Mouse (Mus musculus) embryonic fibroblast, embryonic 13.5 days (primary cell): Measurements from ENCODE around the gene Smim24. TPM values are rescaled to one million over a fixed set of nuclear protein-coding genes. Genes with fewer than 3 reads are reported as not detected.

Experiments
- H3K27ac ChIP-seq: 2 replicates; pipeline ENCODE4 v1.5.1; 2012; ENCODE audit warnings: low read length, control low read depth, inconsistent platforms; ENCODE audit not compliant: insufficient read depth
- H3K4me1 ChIP-seq: 2 replicates; pipeline ENCODE4 v1.6.1; 2011; ENCODE audit warnings: low read length; ENCODE audit not compliant: control insufficient read depth, insufficient read depth
- H3K4me3 ChIP-seq: 2 replicates; pipeline ENCODE4 v1.5.1; 2011; ENCODE audit warnings: mild to moderate bottlenecking, control low read depth, low read length; ENCODE audit not compliant: insufficient read depth
- CTCF ChIP-seq: IDR thresholded peaks from 2 replicates; pipeline ENCODE4 v1.5.1; 2011; ENCODE audit warnings: mild to moderate bottlenecking, control low read depth, low read length, moderate library complexity, borderline replicate concordance; ENCODE audit not compliant: insufficient read depth
- POLR2A ChIP-seq: IDR thresholded peaks from 2 replicates; pipeline ENCODE4 v1.6.1; 2011; ENCODE audit warnings: low read depth, mild to moderate bottlenecking, control low read depth, low read length, moderate library complexity
- polyA plus RNA-seq: library from polyadenylated mRNA; stranded (reverse); fragments of >200 nt; gene quantifications from 2 replicates; pipeline ENCODE4 v1.2.4, GENCODE M21; 2011; ENCODE audit warnings: low read depth; ENCODE audit not compliant: missing spikeins, insufficient read length

The Smim24 gene
- polyA plus RNA-seq, 1 experiment = 0.58 TPM

DNA sequence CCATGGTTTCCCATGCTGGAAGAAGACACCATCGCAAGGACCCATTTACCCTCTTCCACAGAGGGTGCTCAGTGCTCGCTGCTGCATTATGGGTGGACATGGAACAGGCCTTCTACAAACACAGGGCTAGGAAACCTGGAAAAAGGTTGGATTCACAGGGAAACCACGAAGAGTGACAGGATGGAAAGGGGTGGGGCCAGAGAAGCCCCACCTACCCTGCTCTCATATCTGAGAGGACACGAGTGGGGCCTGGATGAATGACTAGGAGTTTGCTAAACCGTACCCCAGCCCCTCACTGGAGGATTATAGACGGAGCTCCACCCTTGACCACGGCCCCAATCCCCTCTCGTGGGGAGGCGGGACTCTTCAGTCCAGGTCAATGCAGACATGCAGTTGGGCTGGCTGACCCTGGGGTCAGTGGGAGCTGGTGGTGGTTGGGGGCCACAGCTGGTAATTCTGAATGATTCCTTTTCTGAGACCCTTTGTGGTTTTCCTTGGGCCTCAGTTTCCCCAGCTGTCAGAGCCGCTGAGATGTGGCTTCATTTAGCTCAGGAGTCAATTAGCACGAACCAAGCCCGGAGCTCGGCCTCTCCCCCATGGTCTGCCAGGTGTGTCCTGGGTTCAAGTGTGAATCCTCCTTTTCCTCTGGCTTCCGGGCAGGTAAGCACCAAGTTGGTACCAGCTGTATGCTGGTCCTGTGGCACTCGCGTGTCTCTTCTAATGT, 19.9 kb downstream of the Smim24 start:
- H3K27ac ChIP-seq = 0 out of 2 replicates have a peak overlapping the region, but pooled peaks have one; percentile 0
- peaks cover 34% of the 10 kb centered on the region for H3K4me1 ChIP-seq
- H3K4me3 ChIP-seq = no peak overlapping the region
- TF ChIP-seq POLR2A (no peak), CTCF (no peak)

DNA sequence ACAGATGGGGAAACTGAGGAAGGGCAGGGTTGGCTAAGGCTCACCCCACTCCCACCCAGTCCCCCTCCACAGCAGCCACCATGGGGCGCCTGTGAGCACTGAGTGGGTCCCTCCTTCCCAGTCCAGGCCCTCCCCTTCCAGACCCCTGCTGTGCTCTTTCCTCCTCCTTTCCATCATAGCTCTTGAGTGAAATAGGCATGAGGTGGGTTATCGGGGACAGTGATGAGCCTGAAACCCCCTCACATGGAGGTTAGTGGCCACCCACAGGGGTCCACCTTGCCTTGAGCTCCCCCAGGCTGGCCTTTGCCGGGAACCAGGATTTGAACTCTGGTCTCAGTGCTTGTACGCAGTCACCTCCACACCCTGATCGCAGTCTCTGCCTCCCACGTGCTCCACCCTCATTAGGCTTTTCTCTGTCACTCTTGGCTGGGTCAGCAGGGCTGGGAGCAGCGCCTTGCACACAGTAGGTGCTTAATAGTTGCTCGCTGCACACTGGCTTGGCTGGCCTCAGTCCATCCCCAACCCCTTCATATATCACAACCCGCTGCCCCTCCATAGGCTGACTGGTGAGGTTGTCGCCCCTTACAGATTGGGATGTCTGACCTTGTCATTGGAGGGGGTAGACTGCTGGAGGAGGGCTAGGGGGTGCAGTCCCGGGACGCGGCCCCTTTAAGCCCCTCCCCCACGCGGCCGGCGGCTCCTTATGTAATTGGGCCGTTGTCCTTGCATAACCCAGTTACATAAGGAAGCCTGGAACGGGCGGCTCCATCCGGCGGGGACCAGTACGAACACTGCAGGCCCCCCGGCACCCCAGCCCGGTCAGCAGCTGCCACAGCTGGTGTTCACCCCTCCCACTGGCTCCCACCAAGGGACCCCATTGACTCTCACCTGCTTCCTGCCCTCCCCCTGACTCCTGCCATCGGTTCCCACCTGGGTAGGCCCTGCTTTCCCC, 20.7 kb downstream of the Smim24 start:
- peaks cover 27% of the 10 kb centered on the region for H3K4me1 ChIP-seq
- H3K27ac ChIP-seq = no peak overlapping the region
- TF ChIP-seq POLR2A = no peak
- TF ChIP-seq CTCF = no peak
- H3K4me3 ChIP-seq = no peak overlapping the region

DNA sequence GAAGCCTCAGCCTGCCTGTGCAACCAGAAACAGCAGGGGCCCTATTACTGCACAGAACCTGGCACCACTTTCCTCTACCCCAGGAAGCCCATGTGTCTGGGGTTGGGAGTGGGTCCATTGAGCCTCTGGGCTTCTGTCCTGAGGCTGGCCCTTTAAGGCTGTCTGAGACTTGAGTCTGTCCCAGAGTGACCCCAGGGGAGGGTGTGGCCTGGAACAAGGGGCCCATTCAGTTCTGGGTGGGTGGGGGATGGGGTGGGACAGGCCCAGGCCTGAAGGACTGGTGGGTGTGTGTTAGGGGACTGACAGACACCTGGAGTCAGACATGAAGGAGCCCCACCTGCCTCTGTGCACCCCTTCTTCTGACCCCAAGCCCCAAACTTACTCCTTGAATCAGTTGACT, 21.8 kb downstream of the Smim24 start:
- peaks cover 27% of the 10 kb centered on the region for H3K4me1 ChIP-seq
- H3K27ac ChIP-seq = no peak overlapping the region
- no peak overlapping the region for H3K4me3 ChIP-seq
- TF ChIP-seq POLR2A (no peak), CTCF (no peak)

DNA sequence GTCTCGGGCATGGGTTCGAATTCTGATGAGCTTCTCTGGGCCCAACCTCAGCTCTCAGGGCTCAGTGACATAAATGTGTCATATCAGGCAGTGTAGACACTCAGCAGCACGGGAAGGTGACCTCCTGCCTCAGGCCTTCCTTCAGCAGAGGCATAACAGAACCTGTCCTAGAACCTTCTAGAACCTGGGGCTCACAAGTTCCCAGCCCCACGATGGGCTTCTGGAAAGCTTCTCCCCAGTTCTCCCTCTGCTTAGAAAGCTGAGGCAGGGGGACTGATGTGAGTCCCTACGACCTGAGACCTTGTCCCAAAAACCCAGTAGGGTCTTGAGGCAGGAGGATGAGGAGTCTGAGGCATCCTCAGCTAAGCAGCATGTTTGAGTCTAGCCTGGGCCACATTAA, 22.3 kb downstream of the Smim24 start:
- Histone ChIP-seq H3K4me3 (no peak overlapping the region), H3K27ac (no peak overlapping the region), H3K4me1 (peaks cover 23% of the 10 kb centered on the region)
- no peak for TF ChIP-seq CTCF
- TF ChIP-seq POLR2A = no peak

- Histone ChIP-seq H3K4me1 (peaks cover 18% of the 10 kb centered on the region), H3K4me3 (no peak overlapping the region), H3K27ac (no peak overlapping the region)
- TF ChIP-seq CTCF (no peak), POLR2A (no peak)
Observed at GRCm38 (mm10) chr10:81415549-81416310, 22.9 kb downstream of the Smim24 start.

GRCm38 (mm10) chr10:81416581-81417226, 23.9 kb downstream of the Smim24 start:
- no peak overlapping the region for H3K4me3 ChIP-seq
- peaks cover 11% of the 10 kb centered on the region for H3K4me1 ChIP-seq
- TF ChIP-seq POLR2A (no peak), CTCF (peak; percentile 29; the same call in 1 of the 2 replicates)
- 0 out of 2 replicates have a peak overlapping the region, but pooled peaks have one; percentile 12 for H3K27ac ChIP-seq

DNA sequence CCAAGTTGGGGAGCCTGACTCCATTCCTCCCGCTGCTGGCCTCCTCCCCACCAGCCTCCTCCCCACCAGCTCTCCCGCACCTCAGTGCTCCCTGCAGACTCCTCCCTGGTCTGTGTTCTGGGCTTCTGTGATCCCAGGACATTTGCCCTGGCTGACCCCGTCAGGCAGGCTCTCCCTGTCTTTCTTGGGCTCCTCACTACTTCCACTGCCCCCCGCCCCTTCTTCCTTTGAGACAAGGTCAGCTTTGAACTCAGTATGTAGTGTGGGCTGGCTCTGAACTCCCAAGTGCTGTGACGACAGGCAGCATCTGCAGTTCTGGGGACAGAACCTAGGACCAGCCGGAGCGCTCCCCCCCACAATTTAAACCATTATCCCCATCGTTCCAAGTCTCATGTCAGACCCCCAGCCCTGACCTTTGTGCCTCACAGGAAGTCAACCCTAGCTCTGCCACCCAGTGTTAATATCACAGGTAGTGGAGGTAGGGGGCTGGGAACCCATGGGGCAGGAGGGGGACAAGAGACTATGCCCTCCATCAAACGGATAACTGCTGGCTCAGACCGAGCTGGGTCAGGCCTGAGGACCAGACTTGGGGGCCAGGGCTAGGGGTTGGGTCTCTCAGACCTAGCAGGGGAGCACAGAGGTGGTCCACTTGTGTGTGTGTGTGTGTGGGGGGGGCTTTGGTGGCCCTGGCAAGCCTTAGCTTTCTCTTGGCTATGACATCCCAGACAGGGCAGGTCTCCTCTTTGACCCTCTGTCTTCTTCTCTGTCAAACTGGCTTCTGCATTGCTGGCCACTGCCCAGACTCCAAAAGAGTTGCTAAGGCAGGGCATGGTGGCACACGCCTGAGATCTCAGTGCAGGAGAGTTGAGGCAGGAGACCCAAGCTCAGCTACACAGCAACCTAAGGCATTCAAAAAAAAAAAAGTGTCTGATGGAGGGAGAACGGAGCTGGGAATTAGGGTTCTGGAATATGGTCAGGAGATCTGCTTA, 24.7 kb downstream of the Smim24 start:
- no peak for TF ChIP-seq CTCF
- TF ChIP-seq POLR2A = no peak
- Histone ChIP-seq H3K4me1 (peaks cover 7% of the 10 kb centered on the region), H3K4me3 (no peak overlapping the region), H3K27ac (peak overlapping the region; percentile 59)

GRCm38 (mm10) chr10:81418216-81419070, 25.6 kb downstream of the Smim24 start:
- H3K4me1 ChIP-seq = peaks cover 6% of the 10 kb centered on the region
- TF ChIP-seq CTCF (no peak), POLR2A (no peak)
- H3K4me3 ChIP-seq = no peak overlapping the region
- 0 out of 2 replicates have a peak overlapping the region, but pooled peaks have one; percentile 14 for H3K27ac ChIP-seq
